Mouse (Mus musculus) midbrain, postnatal 0 days (tissue): ENCODE measurements around the gene Gm21961. TPM values are rescaled to one million over a fixed set of nuclear protein-coding genes. Genes with fewer than 3 reads are reported as not detected.

Experiments
- ATAC-seq: fragments of 200-750 bp; cut with Nextera tagmentation; 2 replicates; pipeline ENCODE4 v1.8.0; 2017; ENCODE audit warnings: moderate number of reproducible peaks, mild to moderate bottlenecking, moderate TSS enrichment, moderate library complexity; ENCODE audit not compliant: low FRiP score
- DNase-seq: peaks from one replicate; pipeline ENCODE4 v3.0.0-alpha.2; 2015; ENCODE audit warnings: low spot score
- H3K27ac ChIP-seq: fragments of 300-500 bp; sonication (generic); 2 replicates; pipeline ENCODE4 v1.5.1; 2014; ENCODE audit warnings: low read depth, mild to moderate bottlenecking, low read length, mixed read lengths
- H3K27me3 ChIP-seq: fragments of 300-500 bp; sonication (generic); 2 replicates; pipeline ENCODE4 v1.6.1; 2014; ENCODE audit warnings: low read length, control low read depth, mixed read lengths; ENCODE audit not compliant: insufficient read depth
- H3K36me3 ChIP-seq: fragments of 300-500 bp; sonication (generic); 2 replicates; pipeline ENCODE4 v1.6.1; 2014; ENCODE audit warnings: low read length, control low read depth, mixed read lengths; ENCODE audit not compliant: insufficient read depth
- H3K4me1 ChIP-seq: fragments of 300-500 bp; sonication (generic); 2 replicates; pipeline ENCODE4 v1.6.1; 2014; ENCODE audit warnings: mild to moderate bottlenecking, control low read depth, antibody characterized with exemption, low read length, mixed read lengths; ENCODE audit not compliant: insufficient read depth
- H3K4me2 ChIP-seq: fragments of 300-500 bp; sonication (generic); 2 replicates; pipeline ENCODE4 v1.6.1; 2014; ENCODE audit warnings: low read depth, mild to moderate bottlenecking, low read length, mixed read lengths; ENCODE audit not compliant: poor library complexity, severe bottlenecking
- H3K4me3 ChIP-seq: fragments of 300-500 bp; sonication (generic); 2 replicates; pipeline ENCODE4 v1.5.1; 2014; ENCODE audit warnings: low read depth, mild to moderate bottlenecking, low read length, moderate library complexity
- H3K9ac ChIP-seq: fragments of 300-500 bp; sonication (generic); replicated peaks from 2 replicates; pipeline ENCODE4 v1.6.1; 2014; ENCODE audit warnings: mild to moderate bottlenecking, low read length, moderate library complexity, mixed read lengths; ENCODE audit not compliant: poor library complexity, severe bottlenecking
- H3K9me3 ChIP-seq: fragments of 300-500 bp; sonication (generic); 2 replicates; pipeline ENCODE4 v1.6.1; 2016; ENCODE audit warnings: low read length, control low read depth
- CTCF ChIP-seq: IDR thresholded peaks from 2 replicates; pipeline ENCODE4 v1.5.1; 2016; ENCODE audit warnings: antibody characterized with exemption, mild to moderate bottlenecking
- WGBS: fragments of 180-500 bp; shearing (Covaris S2); extraction: QIAGEN DNeasy Blood & Tissue Kit; methylation state at CpG from one replicate; pipeline ENCODE4 v1.1.7; 2014; 5-methylcytosine and 5-hydroxymethylcytosine counted together
- polyA plus RNA-seq: library from polyadenylated mRNA; unstranded; fragments of >200 nt; fragmentation: Nextera tagmentation; extraction: Ambion mirVana; gene quantifications from 2 replicates; pipeline ENCODE4 v1.2.1, GENCODE M21; 2015
- total RNA-seq: library from RNA; depleted of rRNA; stranded (reverse); fragments of >200 nt; gene quantifications from 2 replicates; pipeline ENCODE4 v1.2.3, GENCODE M21; 2014; rRNA removed

The Gm21961 gene
- total and polyA plus RNA-seq, 2 experiments from 2014 or later = not detected

- Histone ChIP-seq H3K9me3 (no peaks in the 10 kb centered on the region), H3K4me2 (no peak overlapping the region), H3K9ac (no peak overlapping the region), H3K27ac (no peak overlapping the region), H3K4me3 (no peak overlapping the region), H3K27me3 (no peaks in the 10 kb centered on the region), H3K36me3 (no peaks in the 10 kb centered on the region), H3K4me1 (no peaks in the 10 kb centered on the region)
- no peak for ATAC-seq
- 88% methylated on average over 7 of the region's 7 CpGs for WGBS
- TF ChIP-seq CTCF = no peak
- DNase-seq = no peak
Measured at GRCm38 (mm10) chr15:64976044-64976805, 38.5 kb downstream of the Gm21961 start.

Other genes with a start within 250 kb of the Gm21961 start
- gene Gm21798, start 197.2 kb downstream of the Gm21961 start, total RNA-seq = not detected in 2 replicates
- gene Gm21798, start 197.2 kb downstream of the Gm21961 start, polyA plus RNA-seq = not detected in 2 replicates